Mouse (Mus musculus) adrenal gland (tissue): ENCODE measurements around the gene Lrrc20.

Source experiments
- intact Hi-C: fragments of 180-260 bp; cut with DNase I; formaldehyde crosslinking; loops from one replicate; pipeline ENCODE4 v1.15.1; 2025

The Lrrc20 gene

GRCm38 (mm10) chr10:61473640-61474039 lies 2.0 kb upstream of the Lrrc20 start:
- intact Hi-C loops, result no loop called here

- intact Hi-C loops, result no loop called here
Observed at GRCm38 (mm10) chr10:61474344-61474743, 1.3 kb upstream of the Lrrc20 start.

GRCm38 (mm10) chr10:61476440-61477165 lies 1.0 kb downstream of the Lrrc20 start:
- intact Hi-C loops, result no loop called here

- intact Hi-C loops, result no loop called here
Observed at GRCm38 (mm10) chr10:61479461-61479860, 3.9 kb downstream of the Lrrc20 start.

- intact Hi-C loops, result no loop called here
Observed at GRCm38 (mm10) chr10:61479927-61480326, 4.3 kb downstream of the Lrrc20 start.

GRCm38 (mm10) chr10:61480488-61480887 lies 4.9 kb downstream of the Lrrc20 start:
- intact Hi-C loops, result no loop called here

GRCm38 (mm10) chr10:61482771-61483170 lies 7.2 kb downstream of the Lrrc20 start:
- intact Hi-C loops, result no loop called here

GRCm38 (mm10) chr10:61484801-61485200 lies 9.2 kb downstream of the Lrrc20 start:
- intact Hi-C loops, result no loop called here

GRCm38 (mm10) chr10:61486551-61487339 lies 11.1 kb downstream of the Lrrc20 start:
- intact Hi-C loops, result no loop called here

- intact Hi-C loops, result no loop called here
Observed at GRCm38 (mm10) chr10:61488522-61489110, 13.0 kb downstream of the Lrrc20 start.

GRCm38 (mm10) chr10:61491573-61491972 lies 16.0 kb downstream of the Lrrc20 start:
- intact Hi-C loops, result loop anchor here (5.0 kb wide), 1 partner anchor 166 kb away; no protein-coding TSS in a partner anchor

GRCm38 (mm10) chr10:61492040-61492439 lies 16.4 kb downstream of the Lrrc20 start:
- intact Hi-C loops, result loop anchor here (2.0 to 5.0 kb wide), 2 partner anchors 111 to 165 kb away; no protein-coding TSS in a partner anchor

- intact Hi-C loops, result no loop called here
Observed at GRCm38 (mm10) chr10:61495461-61495860, 19.9 kb downstream of the Lrrc20 start.

GRCm38 (mm10) chr10:61496231-61496630 lies 20.6 kb downstream of the Lrrc20 start:
- intact Hi-C loops, result no loop called here

GRCm38 (mm10) chr10:61499505-61500466 lies 24.2 kb downstream of the Lrrc20 start:
- intact Hi-C loops, result no loop called here

- intact Hi-C loops, result no loop called here
Observed at GRCm38 (mm10) chr10:61500756-61501155, 25.2 kb downstream of the Lrrc20 start.

GRCm38 (mm10) chr10:61504073-61504472 lies 28.5 kb downstream of the Lrrc20 start:
- intact Hi-C loops, result no loop called here

GRCm38 (mm10) chr10:61506381-61507200 lies 31.0 kb downstream of the Lrrc20 start:
- intact Hi-C loops, result no loop called here

- intact Hi-C loops, result no loop called here
Observed at GRCm38 (mm10) chr10:61509873-61510272, 34.3 kb downstream of the Lrrc20 start.

- intact Hi-C loops, result no loop called here
Observed at GRCm38 (mm10) chr10:61510809-61511208, 35.2 kb downstream of the Lrrc20 start.
